Mouse (Mus musculus) CH12.LX (cell line): ENCODE results near the gene Sertad3.

ENCODE experiments used
- CHD2 ChIP-seq: IDR thresholded peaks from 2 replicates; pipeline ENCODE4 v1.6.1; 2011; ENCODE audit warnings: low read length, improper control_type of control experiment
- CTCF ChIP-seq, 2 experiments: IDR thresholded peaks in 1 of 2; conservative IDR thresholded peaks in 1 of 2; 2 replicates each; pipeline ENCODE4 v1.5.1; 2011 to 2012; ENCODE audit warnings: low read depth in 2 of 2, low read length in 2 of 2, improper control_type of control experiment in 1 of 2, inconsistent platforms in 1 of 2, mild to moderate bottlenecking in 1 of 2, moderate library complexity in 1 of 2
- EP300 ChIP-seq: IDR thresholded peaks from 2 replicates; pipeline ENCODE4 v1.6.1; 2011; ENCODE audit warnings: low read length, improper control_type of control experiment
- ETS1 ChIP-seq: conservative IDR thresholded peaks from 2 replicates; pipeline ENCODE4 v1.6.1; 2012; ENCODE audit warnings: low read depth, mild to moderate bottlenecking, inconsistent platforms, low read length, improper control_type of control experiment, moderate library complexity
- IRF4 ChIP-seq: IDR thresholded peaks from 2 replicates; pipeline ENCODE4 v1.6.1; 2014; ENCODE audit warnings: low read depth, mild to moderate bottlenecking, inconsistent platforms, low read length, improper control_type of control experiment
- MAFK ChIP-seq: IDR thresholded peaks from 2 replicates; pipeline ENCODE4 v1.6.1; 2011; ENCODE audit warnings: low read length, improper control_type of control experiment; ENCODE audit not compliant: insufficient replicate concordance
- POLR2A ChIP-seq: IDR thresholded peaks from 2 replicates; pipeline ENCODE4 v1.6.1; 2011; ENCODE audit warnings: low read depth, mild to moderate bottlenecking, improper control_type of control experiment, low read length
- USF1 ChIP-seq: IDR thresholded peaks from 2 replicates; pipeline ENCODE4 v1.6.1; 2014; ENCODE audit warnings: low read depth, mild to moderate bottlenecking, inconsistent platforms, low read length, improper control_type of control experiment
- ZC3H11A ChIP-seq: IDR thresholded peaks from 2 replicates; pipeline ENCODE4 v1.6.1; 2012; ENCODE audit warnings: low read depth, mild to moderate bottlenecking, inconsistent platforms, low read length, improper control_type of control experiment

DNA sequence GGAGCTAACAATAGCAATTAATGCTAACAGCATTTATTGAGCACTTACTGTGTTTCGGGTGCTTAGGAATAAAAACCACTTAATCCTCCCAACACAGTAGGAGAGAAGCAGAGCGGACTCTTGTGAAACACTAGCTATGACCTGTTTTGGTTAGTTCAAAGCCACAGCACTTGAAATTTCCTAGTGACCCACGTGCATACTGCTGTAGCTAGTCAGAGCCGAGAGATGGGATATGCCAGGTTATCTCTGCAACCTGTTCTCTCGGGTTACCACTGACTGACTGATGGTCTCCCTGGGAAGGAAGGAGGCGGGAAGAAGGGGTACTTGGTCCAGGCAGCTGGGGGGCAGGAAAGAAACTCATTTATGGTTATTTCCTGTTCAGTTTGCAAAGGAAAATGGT is 13.1 kb upstream of the Sertad3 start:
- TF ChIP-seq IRF4 = no peak
- no peak for TF ChIP-seq CTCF (conservative IDR thresholded peaks at IDR 0.05 in 1 of 2, IDR thresholded peaks at IDR 0.05 in 1 of 2; ENCODE audit: low read depth in 2 of 2, low read length in 2 of 2)
- TF ChIP-seq EP300 = no peak
- TF ChIP-seq POLR2A = no peak
- TF ChIP-seq ZC3H11A = no peak
- no peak for TF ChIP-seq MAFK
- TF ChIP-seq ETS1 = no peak
- no peak for TF ChIP-seq USF1
- no peak for TF ChIP-seq CHD2
